Mouse (Mus musculus): ENCODE measurements around the gene Cfap58. TPM values are rescaled to one million over a fixed set of nuclear protein-coding genes. Genes with fewer than 3 reads are reported as not detected.
A peak's percentile ranks its signal among the peaks of the same experiment; 100 is the strongest.

Cfap58 gene
- total RNA-seq, 2 experiments from 2014 or later: 0.28 to 0.30 TPM

DNA sequence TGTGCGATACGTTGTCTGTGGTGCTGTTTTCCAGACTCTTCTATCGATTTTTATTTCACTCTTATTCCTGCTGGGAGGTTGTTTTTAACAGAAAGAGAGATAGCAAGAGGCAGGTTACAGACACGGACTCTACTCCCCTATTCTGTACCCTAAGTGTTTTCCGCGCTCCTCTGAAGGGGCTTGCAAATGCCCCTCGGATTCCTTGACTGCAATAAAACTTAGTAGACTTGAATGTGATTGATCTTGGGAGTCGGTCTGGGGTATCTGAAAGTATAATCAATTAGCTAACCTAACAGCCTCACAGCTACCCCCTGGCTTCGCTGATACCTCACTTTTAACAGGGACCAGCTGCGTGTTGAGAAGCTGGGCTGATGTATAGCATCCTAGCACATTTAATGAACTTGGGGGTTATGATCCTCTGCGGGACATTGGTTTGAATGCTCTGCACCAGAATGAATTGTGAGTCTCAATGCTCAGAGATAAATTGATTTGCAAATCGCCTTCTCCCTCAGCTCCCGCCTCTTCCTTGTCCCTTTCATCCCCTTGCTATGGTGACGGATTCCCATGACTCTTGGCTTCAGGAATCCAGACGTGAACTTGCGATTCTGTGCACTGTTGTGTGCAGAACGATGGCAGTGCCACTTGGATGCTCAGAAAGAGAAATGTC is 31.7 kb downstream of the Cfap58 start:
- DNase-seq (ENCODE audit: low spot score in 2 of 2): no peak

DNA sequence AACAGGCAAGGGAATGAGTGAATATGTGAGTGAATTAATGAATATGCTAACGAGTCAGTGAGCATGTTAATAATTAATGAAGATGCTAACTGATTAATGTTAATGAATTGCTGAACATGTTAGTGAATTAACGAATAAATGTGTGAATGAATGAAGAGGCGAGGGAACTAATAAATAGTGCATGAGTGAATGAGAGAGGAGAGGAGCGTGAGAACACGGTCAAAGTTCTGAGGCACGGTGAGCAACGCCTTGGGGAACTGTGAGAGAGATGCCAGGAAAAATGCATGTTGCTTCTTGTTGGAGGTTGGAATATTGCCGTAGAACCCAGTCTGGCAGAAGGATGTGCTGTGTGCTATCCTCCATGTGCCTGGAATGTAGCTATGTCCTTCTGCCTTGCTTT is 33.6 kb downstream of the Cfap58 start:
- no peak for DNase-seq (ENCODE audit: low spot score in 2 of 2)

DNA sequence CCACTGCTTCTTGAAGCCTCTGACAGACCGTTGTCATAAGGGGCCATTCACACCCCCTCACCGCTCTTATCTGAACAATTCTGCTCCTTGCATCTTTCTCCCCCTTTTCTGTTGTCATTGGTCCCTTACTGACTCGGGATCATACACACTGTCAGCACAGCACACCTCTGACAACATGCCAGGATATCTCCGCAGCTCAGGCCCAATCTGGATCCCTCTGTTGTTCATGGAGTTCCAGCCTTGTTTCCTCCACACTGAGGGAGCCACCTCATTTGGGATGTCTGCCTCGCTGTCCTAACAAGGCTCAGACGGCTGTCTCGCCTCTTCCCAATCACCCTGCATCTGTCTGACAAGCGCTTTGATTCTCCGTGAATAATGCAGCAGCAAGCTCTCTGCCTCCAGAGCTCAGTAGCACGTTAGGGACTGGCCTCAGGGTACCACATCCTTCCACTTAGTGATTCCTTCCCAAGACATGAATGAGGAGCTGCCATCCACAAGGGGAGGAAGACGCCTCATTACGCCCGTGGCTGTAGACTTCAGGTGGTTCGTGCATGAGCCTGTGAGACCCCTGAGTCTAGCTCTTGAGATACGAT is 40.7 kb downstream of the Cfap58 start:
- DNase-seq (ENCODE audit: low spot score in 2 of 2): no peak

DNA sequence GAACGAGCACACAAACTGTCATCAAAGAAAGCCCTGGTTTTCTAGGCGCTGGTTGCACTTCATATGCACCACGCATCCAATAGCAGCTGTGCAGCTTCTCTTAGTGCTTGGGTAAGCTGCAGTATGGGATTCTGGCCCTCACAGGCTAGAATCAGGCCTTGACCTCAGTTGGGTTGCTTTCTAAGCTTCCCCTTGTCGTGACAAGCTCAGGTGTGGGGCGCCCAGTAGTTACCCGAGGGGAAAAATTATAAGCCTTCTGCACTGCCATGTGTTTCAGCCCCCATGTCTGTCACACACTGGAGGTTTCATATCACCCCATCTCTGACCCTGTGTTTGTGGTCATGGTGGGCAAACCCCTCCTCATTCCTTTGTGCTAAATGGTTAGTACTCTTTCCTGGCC is 42.0 kb downstream of the Cfap58 start:
- DNase-seq (ENCODE audit: low spot score in 2 of 2): no peak

GRCm38 (mm10) chr19:47980241-47980640 is 42.8 kb downstream of the Cfap58 start:
- peak in 1 of 2 experiments; percentile 8 for DNase-seq (ENCODE audit: low spot score in 2 of 2)

GRCm38 (mm10) chr19:47985606-47986213 is 48.2 kb downstream of the Cfap58 start:
- DNase-seq (ENCODE audit: low spot score in 2 of 2): no peak

- DNase-seq (ENCODE audit: low spot score in 2 of 2): no peak
Observed at GRCm38 (mm10) chr19:47987986-47988385, 50.5 kb downstream of the Cfap58 start.

- peak in 1 of 2 experiments; percentile 65 for DNase-seq (ENCODE audit: low spot score in 2 of 2)
Observed at GRCm38 (mm10) chr19:47988456-47988855, 51.0 kb downstream of the Cfap58 start.

- no peak for DNase-seq (ENCODE audit: low spot score in 2 of 2)
Observed at GRCm38 (mm10) chr19:47988880-47989574, 51.6 kb downstream of the Cfap58 start.

GRCm38 (mm10) chr19:47989575-47989891 is 52.1 kb downstream of the Cfap58 start:
- DNase-seq (ENCODE audit: low spot score in 2 of 2): no peak

DNA sequence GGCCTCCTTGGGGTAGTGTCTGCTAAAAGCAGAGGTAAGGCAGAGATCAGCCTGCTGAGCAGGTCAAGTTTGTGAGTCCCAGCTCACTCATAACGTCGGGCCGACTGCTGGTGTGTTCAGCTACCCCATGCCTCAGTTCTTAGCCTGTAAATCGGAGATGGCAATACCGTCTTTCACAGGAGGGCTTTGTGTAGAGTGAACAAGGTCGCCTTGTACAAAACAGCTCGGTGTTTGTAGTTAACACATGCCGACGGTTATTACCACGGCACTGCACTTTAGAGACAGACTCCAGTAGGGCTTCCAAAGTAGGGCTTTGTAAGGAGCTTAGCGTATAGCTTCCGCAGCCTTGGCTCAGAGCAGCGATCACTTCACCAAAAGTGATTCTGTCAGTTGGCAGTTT is 63.8 kb downstream of the Cfap58 start:
- no peak for DNase-seq (ENCODE audit: low spot score in 2 of 2)

DNA sequence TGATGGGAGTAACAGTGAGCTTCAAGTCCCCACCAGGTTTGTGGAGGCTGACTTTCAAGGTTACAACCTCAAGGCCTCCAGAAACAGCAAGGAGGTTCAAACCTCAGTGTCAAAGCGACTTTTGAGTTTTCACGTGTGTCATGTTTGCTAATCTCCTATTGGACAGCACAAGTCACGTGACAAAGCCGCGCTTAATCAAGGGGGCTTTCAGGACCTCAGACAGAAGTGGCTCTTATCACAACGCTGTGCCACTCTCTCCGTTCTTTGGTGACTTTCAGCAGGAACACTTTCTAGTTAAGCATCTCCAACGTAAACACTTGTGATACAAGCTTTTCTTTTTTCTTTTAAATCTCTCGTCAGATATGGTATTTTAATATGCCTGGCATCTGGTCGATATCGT is 64.3 kb downstream of the Cfap58 start:
- no peak for DNase-seq (ENCODE audit: low spot score in 2 of 2)

GRCm38 (mm10) chr19:48008771-48009413 is 71.4 kb downstream of the Cfap58 start:
- DNase-seq (ENCODE audit: low spot score in 2 of 2): no peak

- no peak for DNase-seq (ENCODE audit: low spot score in 2 of 2)
Observed at GRCm38 (mm10) chr19:48009586-48010331, 72.3 kb downstream of the Cfap58 start.

GRCm38 (mm10) chr19:48020103-48020502 is 82.6 kb downstream of the Cfap58 start:
- no peak for DNase-seq (ENCODE audit: low spot score in 2 of 2)

- DNase-seq (ENCODE audit: low spot score in 2 of 2): peak in 1 of 2 experiments; percentile 41
Observed at GRCm38 (mm10) chr19:48021435-48021834, 84.0 kb downstream of the Cfap58 start.

- no peak for DNase-seq (ENCODE audit: low spot score in 2 of 2)
Observed at GRCm38 (mm10) chr19:48022763-48023162, 85.3 kb downstream of the Cfap58 start.

GRCm38 (mm10) chr19:48023726-48024125 is 86.3 kb downstream of the Cfap58 start:
- DNase-seq (ENCODE audit: low spot score in 2 of 2): no peak

GRCm38 (mm10) chr19:48025366-48025765 is 87.9 kb downstream of the Cfap58 start:
- no peak for DNase-seq (ENCODE audit: low spot score in 2 of 2)

DNA sequence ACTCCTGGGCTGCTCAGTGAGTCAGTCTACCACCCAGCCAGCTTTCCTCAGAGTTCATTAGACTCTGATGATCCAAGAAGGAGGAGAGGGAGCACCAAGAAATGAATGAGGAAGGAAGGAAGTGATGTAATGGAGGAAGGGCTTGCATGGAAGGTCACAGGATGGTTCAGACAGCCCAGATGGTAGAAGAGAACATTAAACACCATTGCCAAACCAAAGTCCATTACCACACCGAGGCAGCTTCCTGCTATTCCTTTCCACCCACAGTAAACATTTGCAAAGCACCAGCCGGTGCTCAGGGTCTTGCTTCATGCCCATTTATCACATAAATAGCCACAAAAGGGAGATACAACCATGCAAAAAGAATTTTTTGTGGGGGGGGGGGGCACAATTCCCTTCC is 89.4 kb downstream of the Cfap58 start:
- no peak for DNase-seq (ENCODE audit: low spot score in 2 of 2)

GRCm38 (mm10) chr19:48039554-48039953 is 102.1 kb downstream of the Cfap58 start:
- DNase-seq (ENCODE audit: low spot score in 2 of 2): no peak
